Mouse (Mus musculus) neural tube, embryonic 13.5 days (tissue): ENCODE data around the gene Ikbke. TPM values are rescaled to one million over a fixed set of nuclear protein-coding genes. Genes with fewer than 3 reads are reported as not detected.
"Not testable (repeated sequence)": the region's sequence is repeated elsewhere in the genome, so short reads cannot be mapped to it uniquely, and the experiment has no call there.

Experiments used
- ATAC-seq: fragments of 200-750 bp; cut with Nextera tagmentation; 2 replicates; pipeline ENCODE4 v1.8.0; 2017; ENCODE audit warnings: low read depth, mild to moderate bottlenecking, moderate TSS enrichment, moderate library complexity
- H3K27ac ChIP-seq: fragments of 300-500 bp; sonication (generic); replicated peaks from 2 replicates; pipeline ENCODE4 v1.5.1; 2015; ENCODE audit warnings: moderate library complexity, mild to moderate bottlenecking, inconsistent platforms
- H3K27me3 ChIP-seq: fragments of 300-500 bp; sonication (generic); 2 replicates; pipeline ENCODE4 v1.6.1; 2015; ENCODE audit warnings: mild to moderate bottlenecking, inconsistent platforms
- H3K36me3 ChIP-seq: fragments of 300-500 bp; sonication (generic); 2 replicates; pipeline ENCODE4 v1.6.1; 2015; ENCODE audit warnings: mild to moderate bottlenecking, inconsistent platforms
- H3K4me1 ChIP-seq: fragments of 300-500 bp; sonication (generic); replicated peaks from 2 replicates; pipeline ENCODE4 v1.6.1; 2015; ENCODE audit warnings: inconsistent platforms
- H3K4me2 ChIP-seq: fragments of 300-500 bp; sonication (generic); 2 replicates; pipeline ENCODE4 v1.6.1; 2015; ENCODE audit warnings: inconsistent platforms, mild to moderate bottlenecking, moderate library complexity
- H3K4me3 ChIP-seq: fragments of 300-500 bp; sonication (generic); 2 replicates; pipeline ENCODE4 v1.5.1; 2015; ENCODE audit warnings: mild to moderate bottlenecking, inconsistent platforms
- H3K9ac ChIP-seq: fragments of 300-500 bp; sonication (generic); 2 replicates; pipeline ENCODE4 v1.6.1; 2015; ENCODE audit warnings: moderate library complexity, mild to moderate bottlenecking, inconsistent platforms
- H3K9me3 ChIP-seq: fragments of 300-500 bp; sonication (generic); 2 replicates; pipeline ENCODE4 v1.6.1; 2016; ENCODE audit warnings: inconsistent platforms
- WGBS: fragments of 180-500 bp; shearing (Covaris S2); methylation state at CpG from one replicate; pipeline ENCODE4 v1.1.7; 2015; 5-methylcytosine and 5-hydroxymethylcytosine counted together
- polyA plus RNA-seq: library from polyadenylated mRNA; unstranded; fragments of >200 nt; fragmentation: Nextera tagmentation; extraction: Ambion mirVana; gene quantifications from 2 replicates; pipeline ENCODE4 v1.2.1, GENCODE M21; 2015

Ikbke gene
- polyA plus RNA-seq = 0.91 and 1.2 TPM in 2 replicates

DNA sequence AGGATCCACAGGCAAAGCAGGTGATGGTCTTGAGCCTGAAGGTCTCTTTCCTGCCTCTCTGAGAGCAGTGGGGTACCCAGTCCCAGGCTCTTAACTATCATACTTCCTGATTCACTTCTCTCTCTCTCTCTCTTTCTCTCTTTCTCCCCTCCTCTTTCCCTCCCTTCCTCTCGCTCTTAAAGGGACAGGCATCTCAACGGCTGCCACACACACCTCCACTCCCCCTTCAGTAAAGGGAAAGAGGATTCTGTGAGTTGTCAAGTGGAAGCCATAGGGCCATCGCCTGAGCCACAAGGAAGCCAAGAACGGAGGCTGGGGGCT lies at the start of gene Ikbke:
Gene Ikbke (minus strand): TSS at position 151 of the 321 bp plus-strand sequence.
- H3K4me1 ChIP-seq = 0 out of 2 replicates have a peak, but pooled peaks cover 3% of the 10 kb centered on the region
- H3K9me3 ChIP-seq = no peaks in the 10 kb centered on the region
- no peak within 1 kb of the TSS for H3K27ac ChIP-seq
- no peaks in the 10 kb centered on the region for H3K27me3 ChIP-seq
- peak within 1 kb of the TSS; percentile 24 for H3K4me3 ChIP-seq
- 42% methylated on average over 4 of the region's 4 CpGs for WGBS
- no peak within 1 kb of the TSS for H3K9ac ChIP-seq
- H3K4me2 ChIP-seq = peak within 1 kb of the TSS; percentile 39
- no peak for ATAC-seq
- H3K36me3 ChIP-seq = no peaks in the 10 kb centered on the region

DNA sequence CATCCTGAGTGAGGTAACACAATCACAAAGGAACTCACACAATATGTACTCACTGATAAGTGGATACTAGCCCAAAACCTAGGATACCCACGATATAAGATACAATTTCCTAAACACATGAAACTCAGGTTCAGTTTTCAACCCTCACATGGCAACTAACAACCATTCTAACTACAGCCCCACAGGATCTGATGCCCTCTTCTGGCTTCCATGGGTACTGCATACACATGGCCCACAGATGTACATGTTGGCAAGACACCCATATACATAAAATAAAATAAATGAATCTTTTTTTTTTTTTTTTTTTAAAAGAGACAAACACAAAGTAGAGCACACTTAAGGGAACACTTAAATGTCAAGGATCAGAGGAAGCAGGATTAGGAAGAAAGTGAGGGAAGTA lies 49.7 kb upstream of the Ikbke start:
- not testable (repeated sequence) for H3K4me1 ChIP-seq, H3K9ac ChIP-seq, H3K4me2 ChIP-seq, H3K27me3 ChIP-seq, H3K4me3 ChIP-seq, ATAC-seq, H3K9me3 ChIP-seq, H3K27ac ChIP-seq
- H3K36me3 ChIP-seq = peaks cover 20% of the 10 kb centered on the region
- WGBS = 93% methylated on average over 1 of the region's 1 CpGs

- Histone ChIP-seq H3K27me3 (no peaks in the 10 kb centered on the region), H3K9me3 (no peaks in the 10 kb centered on the region), H3K27ac (no peak overlapping the region), H3K4me3 (no peak overlapping the region), H3K9ac (no peak overlapping the region), H3K4me1 (no peaks in the 10 kb centered on the region), H3K36me3 (peaks cover 20% of the 10 kb centered on the region), H3K4me2 (no peak overlapping the region)
- no peak for ATAC-seq
- WGBS = 95% methylated on average over 1 of the region's 1 CpGs
Measured at GRCm38 (mm10) chr1:131327167-131327566, 47.8 kb upstream of the Ikbke start.

DNA sequence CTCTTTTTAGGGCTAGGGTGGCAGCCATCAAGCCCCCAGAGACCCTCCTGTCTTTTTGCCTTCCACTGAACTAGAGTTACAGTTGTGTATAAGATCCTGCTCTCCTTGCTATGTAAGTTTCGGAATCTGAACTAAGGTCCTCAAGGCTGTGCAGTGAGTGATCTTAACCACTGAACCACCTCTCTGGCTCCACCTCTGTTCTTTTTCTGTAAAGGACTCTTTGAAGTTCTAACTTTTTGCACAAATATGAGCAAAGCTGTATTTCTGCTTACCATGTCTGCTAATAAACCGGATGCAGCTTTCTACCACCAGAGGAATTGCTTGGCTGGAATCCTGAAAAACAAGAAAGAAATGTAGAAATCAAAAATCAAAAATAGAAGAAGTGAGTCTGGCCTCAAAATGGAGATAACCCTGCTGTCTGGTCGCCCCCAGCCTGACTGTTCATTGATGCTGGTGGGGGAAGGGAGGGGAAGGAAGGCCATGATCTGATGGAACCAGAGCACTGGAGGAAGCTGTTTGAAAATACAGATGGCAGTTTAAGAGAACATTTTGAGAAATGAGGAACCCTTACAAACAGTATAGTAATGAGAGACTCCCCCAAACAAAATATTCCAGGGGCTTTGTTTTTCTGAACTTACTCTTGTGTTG lies 45.5 kb upstream of the Ikbke start:
- Histone ChIP-seq H3K4me1 (0 out of 2 replicates have a peak, but pooled peaks cover 3% of the 10 kb centered on the region), H3K4me3 (no peak overlapping the region), H3K27me3 (no peaks in the 10 kb centered on the region), H3K4me2 (no peak overlapping the region), H3K9me3 (no peaks in the 10 kb centered on the region), H3K36me3 (peaks cover 25% of the 10 kb centered on the region), H3K27ac (no peak overlapping the region), H3K9ac (no peak overlapping the region)
- ATAC-seq = no peak
- 88% methylated on average over 3 of the region's 3 CpGs for WGBS

DNA sequence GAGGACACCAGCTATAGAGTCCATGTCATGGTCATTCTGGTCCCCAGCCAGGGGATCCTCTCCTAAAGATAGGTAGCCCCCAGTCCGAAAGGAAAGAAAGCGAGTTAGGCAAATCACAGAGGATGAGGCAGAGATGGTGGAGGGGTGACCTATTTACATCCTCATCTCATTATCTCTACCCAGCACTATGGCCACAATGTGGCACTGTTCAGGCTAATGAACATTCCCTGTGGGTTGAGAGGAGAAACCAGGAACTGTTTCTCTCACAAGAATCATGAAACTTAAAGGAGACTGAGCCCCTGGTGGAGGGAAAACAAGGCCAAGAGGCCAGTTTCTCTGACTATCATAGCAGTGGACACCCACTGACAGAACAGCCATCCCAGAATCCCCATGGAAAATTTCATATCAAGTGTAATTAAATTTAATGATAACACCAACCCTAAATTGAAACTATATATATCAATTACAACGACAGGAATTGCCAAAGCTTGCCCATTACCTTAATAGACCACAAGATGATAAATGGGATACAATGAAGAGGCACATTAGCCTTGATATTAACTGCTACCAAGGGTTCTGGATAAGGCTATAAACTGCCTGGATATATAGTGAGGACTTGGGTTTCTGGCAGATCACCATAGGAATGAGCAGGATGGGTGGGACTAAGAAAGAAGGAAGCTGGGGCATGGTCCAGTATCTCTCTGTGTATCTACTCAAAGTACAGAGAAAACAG lies 40.4 kb upstream of the Ikbke start:
- H3K9me3 ChIP-seq = no peaks in the 10 kb centered on the region
- no peak overlapping the region for H3K4me2 ChIP-seq
- H3K27me3 ChIP-seq = no peaks in the 10 kb centered on the region
- H3K27ac ChIP-seq = no peak overlapping the region
- no peak overlapping the region for H3K9ac ChIP-seq
- WGBS = 69% methylated on average over 3 of the region's 3 CpGs
- peaks cover 45% of the 10 kb centered on the region for H3K36me3 ChIP-seq
- H3K4me1 ChIP-seq = 0 out of 2 replicates have a peak, but pooled peaks cover 7% of the 10 kb centered on the region
- ATAC-seq = peak; percentile 88
- no peak overlapping the region for H3K4me3 ChIP-seq

GRCm38 (mm10) chr1:131318397-131318796 lies 39.0 kb upstream of the Ikbke start:
- Histone ChIP-seq H3K4me3 (no peak overlapping the region), H3K4me2 (no peak overlapping the region), H3K27me3 (no peaks in the 10 kb centered on the region), H3K36me3 (peaks cover 51% of the 10 kb centered on the region), H3K4me1 (0 out of 2 replicates have a peak, but pooled peaks cover 7% of the 10 kb centered on the region), H3K9ac (no peak overlapping the region), H3K9me3 (no peaks in the 10 kb centered on the region), H3K27ac (no peak overlapping the region)
- 88% methylated on average over 2 of the region's 2 CpGs for WGBS
- no peak for ATAC-seq

DNA sequence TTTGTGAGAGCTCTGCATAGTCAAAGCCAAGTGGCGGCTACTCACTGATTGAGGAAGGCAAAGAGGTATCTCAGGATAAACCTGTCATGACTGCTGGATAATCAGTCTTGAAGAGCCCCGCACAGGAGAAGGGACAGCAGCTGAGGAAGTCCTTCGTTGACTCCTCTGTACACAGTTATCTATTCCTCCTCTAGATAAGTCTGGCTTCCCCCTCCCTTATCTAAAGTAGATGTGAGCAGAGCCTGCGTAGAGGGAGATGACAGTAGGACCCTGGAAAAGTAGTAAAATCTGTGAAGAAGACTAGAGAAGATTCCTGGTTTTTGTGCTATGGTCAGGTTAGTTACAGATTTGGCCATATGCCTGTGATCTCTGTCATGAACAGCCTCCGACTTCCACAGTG lies 38.2 kb upstream of the Ikbke start:
- Histone ChIP-seq H3K9me3 (no peaks in the 10 kb centered on the region), H3K9ac (no peak overlapping the region), H3K27ac (no peak overlapping the region), H3K27me3 (no peaks in the 10 kb centered on the region), H3K4me1 (0 out of 2 replicates have a peak, but pooled peaks cover 7% of the 10 kb centered on the region), H3K4me2 (no peak overlapping the region), H3K4me3 (no peak overlapping the region), H3K36me3 (peaks cover 59% of the 10 kb centered on the region)
- ATAC-seq = no peak
- WGBS = 95% methylated on average over 5 of the region's 5 CpGs

- Histone ChIP-seq H3K4me3 (no peak overlapping the region), H3K9ac (no peak overlapping the region), H3K27me3 (no peaks in the 10 kb centered on the region), H3K9me3 (no peaks in the 10 kb centered on the region), H3K4me2 (no peak overlapping the region), H3K27ac (no peak overlapping the region), H3K36me3 (peaks cover 64% of the 10 kb centered on the region), H3K4me1 (no peaks in the 10 kb centered on the region)
- no peak for ATAC-seq
- WGBS = 83% methylated on average over 3 of the region's 3 CpGs
Measured at GRCm38 (mm10) chr1:131311284-131311683, 31.9 kb upstream of the Ikbke start.

GRCm38 (mm10) chr1:131310237-131310818 lies 30.9 kb upstream of the Ikbke start:
- no peaks in the 10 kb centered on the region for H3K9me3 ChIP-seq
- ATAC-seq = no peak
- 93% methylated on average over 5 of the region's 5 CpGs for WGBS
- H3K27ac ChIP-seq = no peak overlapping the region
- H3K27me3 ChIP-seq = no peaks in the 10 kb centered on the region
- H3K4me2 ChIP-seq = no peak overlapping the region
- peaks cover 56% of the 10 kb centered on the region for H3K36me3 ChIP-seq
- no peak overlapping the region for H3K9ac ChIP-seq
- H3K4me3 ChIP-seq = no peak overlapping the region
- no peaks in the 10 kb centered on the region for H3K4me1 ChIP-seq

DNA sequence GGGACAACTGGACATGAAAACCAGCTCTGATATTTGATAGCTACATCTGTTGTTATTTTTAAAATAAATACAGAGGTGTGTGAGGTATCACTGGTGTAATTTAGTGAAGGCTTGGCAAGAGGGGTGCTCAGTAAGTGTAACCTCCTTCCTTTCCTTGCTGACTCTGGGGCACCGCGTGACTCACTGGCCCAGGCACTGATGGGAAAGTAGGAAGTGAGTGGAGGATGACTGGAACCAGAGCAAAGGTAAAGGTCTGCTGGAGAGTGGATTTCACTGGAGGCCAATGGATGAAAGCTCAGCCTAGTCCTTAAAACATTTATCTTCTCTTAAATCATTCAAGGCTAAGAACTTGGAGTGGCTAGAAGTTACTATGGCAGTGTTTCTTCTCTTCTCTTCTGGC lies 21.3 kb upstream of the Ikbke start:
- Histone ChIP-seq H3K9me3 (no peaks in the 10 kb centered on the region), H3K36me3 (peaks cover 43% of the 10 kb centered on the region), H3K27ac (no peak overlapping the region), H3K27me3 (no peaks in the 10 kb centered on the region), H3K9ac (no peak overlapping the region), H3K4me1 (peaks cover 19% of the 10 kb centered on the region), H3K4me3 (no peak overlapping the region), H3K4me2 (no peak overlapping the region)
- ATAC-seq = no peak
- WGBS = 93% methylated on average over 2 of the region's 2 CpGs

- Histone ChIP-seq H3K27ac (peak overlapping the region; percentile 49; the same call in 1 of the 2 replicates), H3K9me3 (no peaks in the 10 kb centered on the region), H3K4me3 (no peak overlapping the region), H3K4me1 (peaks cover 26% of the 10 kb centered on the region), H3K36me3 (peaks cover 51% of the 10 kb centered on the region), H3K27me3 (no peaks in the 10 kb centered on the region), H3K4me2 (no peak overlapping the region), H3K9ac (no peak overlapping the region; the same call in 1 of the 2 replicates)
- ATAC-seq = no peak
- 49% methylated on average over 6 of the region's 6 CpGs for whole genome bisulfite sequencing
Measured at GRCm38 (mm10) chr1:131299788-131300187, 20.4 kb upstream of the Ikbke start.

DNA sequence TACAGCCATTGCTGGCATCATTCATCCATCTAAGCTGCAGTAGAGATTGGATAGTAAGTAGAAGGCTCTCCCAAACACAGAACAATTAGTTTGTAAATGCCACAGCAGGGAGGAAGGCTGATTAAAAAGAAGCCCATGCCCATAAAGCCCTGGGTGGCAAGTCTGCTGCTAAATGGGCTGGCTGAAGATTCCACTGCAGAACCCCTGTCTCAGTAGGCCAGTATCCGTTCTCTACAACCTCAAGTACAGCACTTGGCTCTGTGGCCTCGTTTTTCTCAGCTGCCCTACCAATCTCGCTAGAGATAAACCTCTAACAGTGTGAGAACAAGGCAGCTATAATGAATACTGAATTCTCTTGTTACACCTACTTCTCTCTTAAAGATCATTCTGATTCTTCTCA lies 19.8 kb upstream of the Ikbke start:
- Histone ChIP-seq H3K27me3 (no peaks in the 10 kb centered on the region), H3K27ac (peak overlapping the region; percentile 49), H3K9ac (no peak overlapping the region), H3K4me1 (peaks cover 26% of the 10 kb centered on the region), H3K4me2 (no peak overlapping the region), H3K4me3 (no peak overlapping the region), H3K9me3 (no peaks in the 10 kb centered on the region), H3K36me3 (peaks cover 53% of the 10 kb centered on the region)
- WGBS = 17% methylated on average over 3 of the region's 3 CpGs
- 0 out of 2 replicates have a peak, but pooled peaks have one; percentile 19 for ATAC-seq
